In genomic region chr13:24480824-24481223, GRCm38 (mm10) we compare ENCODE assay signal across 17 mouse cellular contexts.
"Had no signal": no experiment of that assay in that cellular context is flagged by ENCODE, and none has a peak within 500 bp of the region (broad histone marks: within the 10 kb centered on the region; RNA-seq: fewer than 3 reads in every experiment).

No protein-coding gene starts in this region.

- H3K4me2 ChIP-seq: lung, embryonic 14.5 days; midbrain, embryonic 12.5 days; neural tube, embryonic 13.5 days; neural tube, embryonic 15.5 days had no signal

- H3K27me3 ChIP-seq: midbrain, embryonic 12.5 days; neural tube, embryonic 13.5 days; neural tube, embryonic 15.5 days had no signal

- H3K9ac ChIP-seq: lung, embryonic 14.5 days; midbrain, embryonic 12.5 days; neural tube, embryonic 13.5 days; neural tube, embryonic 15.5 days had no signal

- H3K36me3 ChIP-seq: midbrain, embryonic 10.5 days; midbrain, embryonic 12.5 days; neural tube, embryonic 13.5 days; neural tube, embryonic 15.5 days had no signal

- H3K4me1 ChIP-seq: midbrain, embryonic 10.5 days; midbrain, embryonic 12.5 days; neural tube, embryonic 13.5 days had no signal

- DNase-seq: lung, embryonic 14.5 days; lung, postnatal 10 days; lung, postnatal 4 days; midbrain, embryonic 14.5 days; retina, postnatal 1 day; right cerebral cortex, adult 18-20 months; right cerebral cortex, postnatal 25 days; right cerebral cortex, postnatal 4 days; spleen, adult 18-20 months; thymus, adult 18-20 months; thymus, postnatal 14 days; thymus, postnatal 36 days had no signal

- H3K27ac ChIP-seq: midbrain, embryonic 10.5 days; midbrain, embryonic 12.5 days; neural tube, embryonic 13.5 days; neural tube, embryonic 15.5 days had no signal

- H3K4me3 ChIP-seq: midbrain, embryonic 10.5 days; midbrain, embryonic 12.5 days; myocyte; neural tube, embryonic 13.5 days; neural tube, embryonic 15.5 days had no signal

- H3K9me3 ChIP-seq: midbrain, embryonic 10.5 days; midbrain, embryonic 12.5 days; neural tube, embryonic 13.5 days; neural tube, embryonic 15.5 days had no signal
